Mouse (Mus musculus) erythroblast, embryonic 14.5 days (primary cell): ENCODE data around the gene Otop2.

Source experiments
- GATA1 ChIP-seq: IDR thresholded peaks from 2 replicates; pipeline ENCODE4 v1.6.1; 2012; ENCODE audit warnings: low read length, inconsistent platforms, mixed read lengths
- TAL1 ChIP-seq: IDR thresholded peaks from 3 replicates; pipeline ENCODE4 v1.6.1; 2012; ENCODE audit warnings: low read length, inconsistent platforms, mixed read lengths

- TF ChIP-seq GATA1 (no peak), TAL1 (no peak)
These were observed 9.6 kb upstream of the Otop2 start, which contains the start of gene Fads6 for GRCm38 (mm10) chr11:115297214-115297826.
